Mouse (Mus musculus) stomach, embryonic 16.5 days (tissue): Measurements from ENCODE around the gene Zfyve27. TPM values are rescaled to one million over a fixed set of nuclear protein-coding genes. Genes with fewer than 3 reads are reported as not detected.
A peak's percentile ranks its signal among the peaks of the same experiment; 100 is the strongest.

ENCODE experiments used
- ATAC-seq: fragments of 200-750 bp; cut with Nextera tagmentation; 2 replicates; pipeline ENCODE4 v1.8.0; 2017; ENCODE audit warnings: moderate number of reproducible peaks, moderate TSS enrichment; ENCODE audit not compliant: insufficient read depth, low FRiP score
- H3K27ac ChIP-seq: fragments of 300-500 bp; sonication (generic); 2 replicates; pipeline ENCODE4 v1.5.1; 2014; ENCODE audit warnings: low read length
- H3K27me3 ChIP-seq: fragments of 300-500 bp; sonication (generic); 2 replicates; pipeline ENCODE4 v1.6.1; 2014; ENCODE audit warnings: low read length, control low read depth, mixed read lengths; ENCODE audit not compliant: control insufficient read depth, insufficient read depth
- H3K36me3 ChIP-seq: fragments of 300-500 bp; sonication (generic); 2 replicates; pipeline ENCODE4 v1.6.1; 2014; ENCODE audit warnings: low read length; ENCODE audit not compliant: control insufficient read depth, insufficient read depth
- H3K4me1 ChIP-seq: fragments of 300-500 bp; sonication (generic); 2 replicates; pipeline ENCODE4 v1.6.1; 2014; ENCODE audit warnings: low read length, control low read depth, mixed read lengths; ENCODE audit not compliant: control insufficient read depth, insufficient read depth
- H3K4me2 ChIP-seq: fragments of 300-500 bp; sonication (generic); 2 replicates; pipeline ENCODE4 v1.6.1; 2014; ENCODE audit warnings: low read depth, low read length, mixed read lengths
- H3K4me3 ChIP-seq: fragments of 300-500 bp; sonication (generic); replicated peaks from 2 replicates; pipeline ENCODE4 v1.5.1; 2014; ENCODE audit warnings: mild to moderate bottlenecking, low read length
- H3K9ac ChIP-seq: fragments of 300-500 bp; sonication (generic); 2 replicates; pipeline ENCODE4 v1.6.1; 2014; ENCODE audit warnings: low read length
- H3K9me3 ChIP-seq: fragments of 300-500 bp; sonication (generic); replicated peaks from 2 replicates; pipeline ENCODE4 v1.6.1; 2016; ENCODE audit warnings: low read length, control low read depth; ENCODE audit not compliant: control insufficient read depth
- WGBS: fragments of 180-500 bp; shearing (Covaris S2); extraction: QIAGEN DNeasy Blood & Tissue Kit; methylation state at CpG from one replicate; pipeline ENCODE4 v1.1.7; 2014; 5-methylcytosine and 5-hydroxymethylcytosine counted together
- polyA plus RNA-seq: library from polyadenylated mRNA; unstranded; fragments of >200 nt; fragmentation: Nextera tagmentation; extraction: Ambion mirVana; gene quantifications from 2 replicates; pipeline ENCODE4 v1.2.1, GENCODE M21; 2015

Zfyve27 gene
- polyA plus RNA-seq, 1 experiment from 2014 or later, result 23.8 TPM

DNA sequence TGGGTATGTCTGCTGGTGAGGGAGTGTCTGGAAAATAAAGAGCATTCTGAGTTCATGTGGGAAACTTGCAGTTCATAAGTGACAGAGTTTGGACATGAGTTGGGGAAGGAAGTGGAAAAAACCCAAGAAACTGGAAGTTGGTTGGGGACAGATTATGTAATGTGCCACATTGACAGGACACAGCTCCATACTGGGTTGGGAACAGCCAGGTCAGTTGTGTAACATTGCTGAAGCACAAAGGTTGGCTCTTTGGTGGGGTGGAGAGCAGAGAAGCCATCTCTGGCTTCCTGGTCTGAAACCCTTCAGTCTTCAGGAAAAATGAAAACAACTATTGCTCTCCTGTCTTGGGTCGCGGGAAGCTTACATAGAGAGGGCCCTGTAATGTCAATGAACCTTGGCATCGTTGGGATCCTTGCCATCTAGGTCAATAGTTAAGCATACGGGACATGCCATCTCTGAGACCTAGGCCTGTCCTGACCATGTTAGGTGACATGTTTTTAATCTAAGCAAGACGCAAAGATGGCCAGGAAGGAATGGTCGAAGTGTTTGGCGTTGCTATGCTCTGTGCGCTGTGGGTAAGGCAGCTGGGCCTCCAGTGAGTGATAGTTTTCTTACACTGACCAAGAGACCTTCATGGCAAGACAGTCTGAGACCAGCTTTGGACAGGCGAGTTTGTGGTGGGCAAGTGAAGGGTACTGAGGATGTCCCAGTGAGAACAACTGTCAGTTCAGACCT, 17.3 kb upstream of the Zfyve27 start:
- H3K4me3 ChIP-seq, result no peak overlapping the region; the same call in 1 of the 2 replicates
- peaks cover 34% of the 10 kb centered on the region for H3K4me1 ChIP-seq
- WGBS, result 86% methylated on average over 9 of the region's 9 CpGs

DNA sequence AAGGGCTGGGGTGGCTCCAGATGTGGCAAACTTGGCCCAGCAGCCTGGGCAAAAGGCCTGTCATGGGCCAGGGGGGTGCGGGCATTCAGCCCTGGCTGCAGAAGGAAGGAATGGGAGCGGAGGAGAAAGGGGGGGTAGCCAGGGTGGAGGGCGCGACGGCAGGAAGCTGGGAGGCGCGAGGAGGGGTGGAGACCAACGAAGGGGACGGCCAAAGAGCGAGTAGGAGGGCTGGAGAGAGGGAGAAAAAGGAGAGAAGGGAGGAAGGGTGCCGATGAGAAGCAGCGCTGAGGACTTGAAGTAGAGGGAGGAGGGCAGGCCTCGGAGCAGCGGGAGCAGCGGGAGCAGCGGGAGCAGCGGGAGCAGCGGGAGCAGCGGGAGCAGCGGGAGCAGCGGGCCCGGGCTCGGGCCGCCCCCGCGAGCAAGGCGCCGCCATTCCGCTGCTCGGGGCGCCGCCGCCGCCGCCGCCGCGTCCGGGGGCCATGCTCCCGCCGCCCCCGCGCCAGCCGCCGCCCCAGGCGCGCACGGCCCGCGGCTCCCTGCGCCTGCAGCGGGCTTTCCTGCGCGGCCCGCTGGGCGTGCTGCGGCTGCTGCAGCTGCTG, 16.5 kb upstream of the Zfyve27 start, which contains the start of gene Marveld1:
Marveld1 (plus strand) TSS at position 231 of the 599 bp plus-strand sequence.
- ATAC-seq, result peak; percentile 84
- Histone ChIP-seq H3K4me1 (peaks cover 42% of the 10 kb centered on the region), H3K27ac (peak within 1 kb of the TSS; percentile 93)

More for the DNA sequence above, 17.3 kb upstream of the Zfyve27 start:
- Histone ChIP-seq H3K27me3 (no peaks in the 10 kb centered on the region), H3K9me3 (no peaks in the 10 kb centered on the region), H3K4me2 (peak overlapping the region; percentile 81), H3K9ac (peak overlapping the region; percentile 94), H3K36me3 (no peaks in the 10 kb centered on the region), H3K27ac (peak overlapping the region; percentile 93)
- ATAC-seq, result no peak

DNA sequence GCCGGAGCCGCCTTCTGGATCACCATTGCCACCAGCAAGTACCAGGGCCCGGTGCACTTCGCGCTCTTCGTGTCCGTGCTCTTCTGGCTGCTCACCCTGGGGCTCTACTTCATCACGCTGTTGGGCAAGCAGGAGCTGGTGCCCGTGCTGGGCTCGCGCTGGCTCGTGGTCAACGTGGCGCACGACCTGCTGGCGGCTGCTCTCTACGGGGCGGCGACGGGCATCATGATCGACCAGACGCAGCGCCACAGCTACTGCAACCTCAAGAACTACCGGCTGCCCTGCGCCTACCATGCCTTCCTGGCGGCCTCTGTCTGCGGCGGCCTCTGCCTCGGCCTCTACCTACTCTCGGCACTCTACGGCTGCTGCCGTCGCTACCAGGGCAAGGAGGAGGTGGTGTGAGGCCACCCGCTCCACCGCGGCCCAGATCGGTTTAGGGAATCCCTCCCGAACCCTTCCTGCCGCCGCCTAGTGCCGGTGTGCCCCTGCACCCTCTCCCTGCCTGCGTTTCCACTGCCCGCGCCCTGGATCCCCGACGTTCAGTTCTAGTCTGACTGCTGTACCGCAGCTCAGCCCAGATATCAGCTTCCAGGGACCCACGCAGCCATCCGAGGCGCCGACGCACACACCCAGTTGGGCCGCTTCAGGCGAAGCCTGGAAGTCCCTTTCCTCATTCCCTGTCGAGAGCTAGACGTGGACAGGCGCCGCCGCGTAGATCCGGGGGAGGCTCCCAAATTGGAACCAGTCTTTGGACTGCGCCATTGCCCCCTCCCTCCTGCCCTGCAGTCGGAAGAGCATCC, 15.8 kb upstream of the Zfyve27 start:
- peak overlapping the region; percentile 64 for H3K4me3 ChIP-seq
- H3K4me1 ChIP-seq, result peaks cover 42% of the 10 kb centered on the region
- H3K9me3 ChIP-seq, result no peaks in the 10 kb centered on the region
- H3K36me3 ChIP-seq, result no peaks in the 10 kb centered on the region
- H3K4me2 ChIP-seq, result peak overlapping the region; percentile 81
- H3K9ac ChIP-seq, result peak overlapping the region; percentile 94
- peak; percentile 5; the same call in 1 of the 2 replicates for ATAC-seq
- H3K27me3 ChIP-seq, result no peaks in the 10 kb centered on the region
- 1% methylated on average over 63 of the region's 63 CpGs for WGBS
- peak overlapping the region; percentile 93 for H3K27ac ChIP-seq

More for the DNA sequence above, 16.5 kb upstream of the Zfyve27 start, which contains the start of gene Marveld1:
- H3K4me3 ChIP-seq, result peak within 1 kb of the TSS; percentile 64
- peak within 1 kb of the TSS; percentile 94 for H3K9ac ChIP-seq
- H3K27me3 ChIP-seq, result no peaks in the 10 kb centered on the region
- H3K4me2 ChIP-seq, result peak within 1 kb of the TSS; percentile 81
- H3K36me3 ChIP-seq, result no peaks in the 10 kb centered on the region
- WGBS, result under 1% methylated on average over 41 of the region's 57 CpGs
- H3K9me3 ChIP-seq, result no peaks in the 10 kb centered on the region

DNA sequence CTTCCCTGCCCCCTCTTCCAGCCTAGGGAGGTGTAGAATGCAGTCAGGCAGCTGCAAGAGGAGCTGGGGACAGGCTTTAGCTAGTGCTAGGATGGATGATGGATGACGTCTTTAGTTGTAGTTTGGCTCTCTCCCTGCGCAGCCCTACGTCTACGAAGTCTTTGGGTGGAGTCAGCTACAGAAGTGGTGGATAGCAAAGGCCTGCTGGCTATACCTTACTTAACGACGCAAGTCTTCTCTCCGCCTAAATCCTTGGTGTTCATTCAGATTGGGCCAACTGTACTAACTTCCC, 15.2 kb upstream of the Zfyve27 start:
- peak; percentile 61 for ATAC-seq
- peak overlapping the region; percentile 81 for H3K4me2 ChIP-seq
- peak overlapping the region; percentile 93 for H3K27ac ChIP-seq
- peak overlapping the region; percentile 64 for H3K4me3 ChIP-seq
- H3K27me3 ChIP-seq, result no peaks in the 10 kb centered on the region
- H3K9me3 ChIP-seq, result no peaks in the 10 kb centered on the region
- no peaks in the 10 kb centered on the region for H3K36me3 ChIP-seq
- WGBS, result 8% methylated on average over 7 of the region's 7 CpGs
- H3K4me1 ChIP-seq, result peaks cover 42% of the 10 kb centered on the region
- peak overlapping the region; percentile 94 for H3K9ac ChIP-seq

DNA sequence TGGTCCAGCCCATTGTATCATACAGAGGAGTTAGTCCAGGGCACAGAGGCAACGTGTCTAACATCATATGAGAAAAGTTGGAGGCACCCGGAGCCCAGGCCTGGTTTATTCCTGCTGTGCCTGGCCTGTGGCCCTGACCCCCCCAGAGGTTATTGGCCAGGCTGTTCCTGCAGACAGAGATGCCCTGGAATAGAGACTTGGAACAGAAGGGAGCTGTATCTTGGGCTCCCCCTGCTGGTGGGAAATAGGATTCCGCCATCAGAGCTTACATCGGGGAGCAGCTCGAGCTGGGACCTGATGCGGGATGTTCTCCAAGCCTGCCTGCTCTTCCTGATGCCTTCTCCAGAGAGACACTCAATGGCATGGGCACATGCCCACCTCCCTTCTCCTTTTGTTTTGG, 11.8 kb upstream of the Zfyve27 start:
- ATAC-seq, result peak; percentile 21; the same call in 1 of the 2 replicates
- WGBS, result 3% methylated on average over 6 of the region's 6 CpGs
- H3K4me3 ChIP-seq, result no peak overlapping the region
- H3K27ac ChIP-seq, result peak overlapping the region; percentile 20; the same call in 1 of the 2 replicates
- H3K9me3 ChIP-seq, result no peaks in the 10 kb centered on the region
- H3K36me3 ChIP-seq, result no peaks in the 10 kb centered on the region
- no peaks in the 10 kb centered on the region for H3K27me3 ChIP-seq
- no peak overlapping the region for H3K4me2 ChIP-seq
- H3K4me1 ChIP-seq, result peaks cover 37% of the 10 kb centered on the region
- H3K9ac ChIP-seq, result no peak overlapping the region

DNA sequence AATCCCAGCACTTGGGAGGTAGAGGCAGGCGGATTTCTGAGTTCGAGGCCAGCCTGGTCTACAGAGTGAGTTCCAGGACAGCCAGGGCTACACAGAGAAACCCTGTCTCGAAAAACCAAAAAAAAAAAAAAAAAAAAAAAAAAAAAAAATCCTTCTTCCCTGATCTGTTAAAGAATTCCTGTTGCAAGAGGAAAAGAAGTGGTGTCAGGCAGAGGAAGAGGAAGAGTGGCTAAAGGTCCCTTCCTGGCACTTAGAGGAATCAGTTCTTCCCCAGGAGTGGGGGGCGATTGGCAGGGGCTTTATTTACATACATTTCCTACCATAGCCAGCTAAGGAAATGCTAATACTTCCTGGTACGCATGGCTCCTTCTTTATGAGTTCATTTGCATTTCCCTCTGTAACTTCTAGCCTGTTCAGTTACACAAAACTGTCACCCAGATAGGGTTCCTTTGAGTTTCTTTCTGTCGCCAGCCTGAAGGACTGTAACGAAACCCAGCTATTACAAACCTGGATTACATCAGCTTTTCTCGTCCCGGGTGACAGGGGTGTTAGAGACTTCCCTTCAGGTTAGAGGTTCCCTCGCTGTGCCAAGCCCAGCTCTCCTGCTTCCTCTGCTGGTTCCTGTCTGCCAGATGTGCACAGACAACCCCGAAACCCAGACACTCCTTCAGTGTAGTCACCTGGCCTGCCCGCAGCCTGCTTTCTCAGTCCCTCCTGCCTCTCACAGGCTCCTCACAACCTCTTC, 6.1 kb upstream of the Zfyve27 start:
- Histone ChIP-seq H3K4me3 (no peak overlapping the region), H3K9me3 (no peaks in the 10 kb centered on the region), H3K4me1 (0 out of 2 replicates have a peak, but pooled peaks cover 4% of the 10 kb centered on the region), H3K36me3 (no peaks in the 10 kb centered on the region), H3K27me3 (no peaks in the 10 kb centered on the region), H3K9ac (0 out of 2 replicates have a peak overlapping the region, but pooled peaks have one; percentile 13), H3K4me2 (no peak overlapping the region), H3K27ac (no peak overlapping the region)
- no peak for ATAC-seq
- WGBS, result 50% methylated on average over 12 of the region's 12 CpGs

DNA sequence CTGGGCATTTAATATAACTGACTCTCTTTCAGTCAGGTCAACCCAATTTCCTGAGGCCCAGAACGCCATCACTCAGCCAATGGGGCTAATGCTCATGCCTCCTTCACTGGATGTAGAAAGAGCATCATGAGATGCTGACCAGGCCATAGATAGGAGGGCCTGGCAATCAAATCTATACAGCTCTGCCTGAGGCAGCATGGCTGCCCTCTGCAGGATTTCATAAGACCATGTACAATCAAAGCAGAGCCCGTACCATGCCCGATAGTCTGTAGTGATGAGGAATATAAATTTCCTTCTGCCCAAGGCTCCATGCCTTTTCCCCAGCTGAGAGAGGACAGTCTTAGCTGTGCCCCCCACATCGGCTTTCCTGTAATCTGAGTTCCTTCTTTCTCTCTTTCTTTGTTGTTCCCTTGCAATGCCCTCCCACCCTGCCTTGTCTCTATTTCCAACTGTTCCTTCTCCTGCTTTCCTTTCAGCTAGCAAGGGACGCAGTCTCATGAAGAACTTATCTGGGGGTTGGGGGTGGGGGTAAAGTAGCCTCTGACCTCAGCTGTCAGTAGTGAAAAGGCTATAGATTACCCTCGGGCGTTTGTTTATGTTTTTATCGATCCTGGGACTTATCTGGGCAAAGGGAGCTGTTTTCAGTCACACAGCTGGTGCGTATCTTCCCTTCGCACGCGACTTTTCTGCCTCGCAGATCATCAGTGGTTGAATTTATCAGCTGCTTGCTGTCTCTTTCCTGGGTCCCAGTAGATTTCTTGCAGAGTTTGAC, 5.3 kb upstream of the Zfyve27 start:
- Histone ChIP-seq H3K36me3 (no peaks in the 10 kb centered on the region), H3K4me3 (no peak overlapping the region), H3K4me1 (0 out of 2 replicates have a peak, but pooled peaks cover 4% of the 10 kb centered on the region), H3K9me3 (no peaks in the 10 kb centered on the region), H3K4me2 (peak overlapping the region; percentile 27), H3K27me3 (no peaks in the 10 kb centered on the region), H3K9ac (0 out of 2 replicates have a peak overlapping the region, but pooled peaks have one; percentile 17), H3K27ac (no peak overlapping the region)
- ATAC-seq, result peak; percentile 40; the same call in 1 of the 2 replicates
- 16% methylated on average over 13 of the region's 13 CpGs for WGBS

DNA sequence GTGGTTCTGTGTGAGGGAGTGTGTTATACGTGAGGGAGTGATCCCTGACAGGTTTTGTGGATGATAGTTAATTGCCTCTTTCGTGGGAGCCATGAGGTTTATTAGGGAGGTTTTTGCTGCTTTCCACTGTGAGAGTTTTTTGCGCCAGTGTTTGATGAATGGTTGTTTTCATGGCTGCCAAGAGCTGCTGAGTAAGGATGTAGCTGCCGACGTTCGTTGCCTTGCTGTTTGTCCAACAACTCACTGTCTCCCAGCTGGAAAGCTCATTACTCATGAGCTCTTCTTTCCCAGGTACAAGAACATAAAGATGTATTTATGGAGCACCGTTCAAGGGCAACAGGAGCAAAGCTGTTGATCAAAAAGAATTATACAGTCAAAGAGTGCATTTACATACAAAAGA, 437 bp downstream of the Zfyve27 start:
- WGBS, result 19% methylated on average over 7 of the region's 7 CpGs
- H3K4me2 ChIP-seq, result no peak overlapping the region
- H3K27me3 ChIP-seq, result no peaks in the 10 kb centered on the region
- H3K27ac ChIP-seq, result no peak overlapping the region
- H3K9me3 ChIP-seq, result no peaks in the 10 kb centered on the region
- peaks cover 10% of the 10 kb centered on the region; the same call in 1 of the 2 replicates for H3K4me1 ChIP-seq
- H3K9ac ChIP-seq, result no peak overlapping the region
- H3K4me3 ChIP-seq, result no peak overlapping the region
- no peaks in the 10 kb centered on the region for H3K36me3 ChIP-seq
- ATAC-seq, result no peak
